Mouse (Mus musculus) limb, embryonic 15.5 days (tissue): ENCODE data around the gene Slc4a7. TPM values are rescaled to one million over a fixed set of nuclear protein-coding genes. Genes with fewer than 3 reads are reported as not detected.
"Not testable (repeated sequence)": the region's sequence is repeated elsewhere in the genome, so short reads cannot be mapped to it uniquely, and the experiment has no call there.

Source experiments
- ATAC-seq: fragments of 200-750 bp; cut with Nextera tagmentation; 2 replicates; pipeline ENCODE4 v1.8.0; 2017; ENCODE audit warnings: low read depth, moderate TSS enrichment; ENCODE audit not compliant: insufficient number of reproducible peaks, low FRiP score, low TSS enrichment
- H3K27ac ChIP-seq: fragments of 300-500 bp; sonication (generic); 2 replicates; pipeline ENCODE4 v1.5.1; 2015; ENCODE audit warnings: moderate library complexity, mild to moderate bottlenecking, inconsistent platforms
- H3K27me3 ChIP-seq: fragments of 300-500 bp; sonication (generic); 2 replicates; pipeline ENCODE4 v1.6.1; 2015; ENCODE audit warnings: inconsistent platforms
- H3K36me3 ChIP-seq: fragments of 300-500 bp; sonication (generic); 2 replicates; pipeline ENCODE4 v1.6.1; 2015; ENCODE audit warnings: inconsistent platforms
- H3K4me1 ChIP-seq: fragments of 300-500 bp; sonication (generic); 2 replicates; pipeline ENCODE4 v1.6.1; 2015; ENCODE audit warnings: inconsistent platforms
- H3K4me2 ChIP-seq: fragments of 300-500 bp; sonication (generic); 2 replicates; pipeline ENCODE4 v1.6.1; 2015; ENCODE audit warnings: mild to moderate bottlenecking, inconsistent platforms
- H3K4me3 ChIP-seq: fragments of 300-500 bp; sonication (generic); 2 replicates; pipeline ENCODE4 v1.5.1; 2015; ENCODE audit warnings: mild to moderate bottlenecking, inconsistent platforms
- H3K9ac ChIP-seq: fragments of 300-500 bp; sonication (generic); 2 replicates; pipeline ENCODE4 v1.6.1; 2015; ENCODE audit warnings: inconsistent platforms
- H3K9me3 ChIP-seq: fragments of 300-500 bp; sonication (generic); 2 replicates; pipeline ENCODE4 v1.6.1; 2016; ENCODE audit warnings: inconsistent platforms
- WGBS: fragments of 180-500 bp; shearing (Covaris S2); methylation state at CpG from one replicate; pipeline ENCODE4 v1.1.7; 2015; 5-methylcytosine and 5-hydroxymethylcytosine counted together
- polyA plus RNA-seq: library from polyadenylated mRNA; unstranded; fragments of >200 nt; fragmentation: Nextera tagmentation; extraction: Ambion mirVana; gene quantifications from 2 replicates; pipeline ENCODE4 v1.2.1, GENCODE M21; 2015

The Slc4a7 gene
- polyA plus RNA-seq, 1 experiment from 2014 or later, result 12.5 TPM

DNA sequence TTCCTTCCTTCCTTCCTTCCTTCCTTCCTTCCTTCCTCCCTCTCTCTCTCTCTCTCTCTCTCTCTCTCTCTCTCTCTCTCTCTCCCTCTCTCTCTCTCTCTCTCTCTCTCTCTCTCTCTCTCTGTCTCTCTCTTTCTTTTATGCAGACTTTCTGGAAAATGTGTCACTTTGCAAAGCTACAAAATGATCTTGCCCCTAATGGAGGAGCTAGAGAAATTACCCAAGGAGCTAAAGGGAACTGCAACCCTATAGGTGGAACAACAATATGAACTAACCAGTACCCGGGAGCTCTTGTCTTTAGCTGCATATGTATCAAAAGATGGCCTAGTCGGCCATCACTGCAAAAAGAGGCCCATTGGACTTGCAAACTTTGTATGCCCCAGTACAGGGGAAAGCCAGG is 101.0 kb downstream of the Slc4a7 start, which contains the start of gene Nek10:
Nek10 (plus strand) TSS at position 301 of the 400 bp plus-strand sequence.
- H3K4me1 ChIP-seq, ATAC-seq, H3K36me3 ChIP-seq, H3K9me3 ChIP-seq, H3K27me3 ChIP-seq, H3K4me3 ChIP-seq, H3K9ac ChIP-seq, H3K27ac ChIP-seq: not testable (repeated sequence)
- 64% methylated on average over 1 of the region's 2 CpGs for WGBS
- H3K4me2 ChIP-seq, result 0 out of 2 replicates have a peak within 1 kb of the TSS, but pooled peaks have one; percentile 5

DNA sequence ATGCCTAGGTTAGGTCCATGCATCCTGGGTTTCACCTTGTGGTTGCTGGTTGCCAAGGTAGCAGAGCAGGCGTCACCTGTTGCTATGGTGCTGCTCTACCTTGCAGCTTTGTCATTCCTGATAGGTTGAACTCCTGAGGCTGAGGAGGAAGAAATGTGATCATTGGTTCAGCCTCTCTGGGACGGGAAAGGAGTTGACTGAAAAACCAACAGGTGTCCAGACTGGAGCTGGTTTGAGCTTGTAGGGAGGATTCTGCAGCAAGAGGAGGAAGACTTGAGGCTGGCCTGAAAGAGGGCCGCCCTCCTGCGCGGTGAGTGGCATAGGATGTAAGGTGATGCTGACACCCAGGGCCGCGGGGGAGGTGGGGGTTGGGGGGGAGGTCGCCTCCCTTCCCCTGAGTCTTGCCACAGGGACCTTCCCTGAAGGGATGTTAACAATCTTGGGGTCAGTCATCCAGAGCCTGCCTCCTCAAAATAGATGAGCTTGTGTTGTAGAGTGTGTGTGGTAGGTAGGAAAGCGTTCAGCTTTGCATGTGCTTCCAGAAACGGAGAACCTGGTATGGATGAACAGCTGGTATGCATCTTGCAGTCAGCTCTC is 101.9 kb downstream of the Slc4a7 start:
- H3K4me1 ChIP-seq, result no peaks in the 10 kb centered on the region
- H3K36me3 ChIP-seq, result peaks cover 9% of the 10 kb centered on the region; the same call in 1 of the 2 replicates
- peak; percentile 24; the same call in 1 of the 2 replicates for ATAC-seq
- H3K27ac ChIP-seq, result no peak overlapping the region
- H3K9me3 ChIP-seq, result no peaks in the 10 kb centered on the region
- H3K4me3 ChIP-seq, result no peak overlapping the region
- H3K9ac ChIP-seq, result no peak overlapping the region
- H3K27me3 ChIP-seq, result no peaks in the 10 kb centered on the region
- 0 out of 2 replicates have a peak overlapping the region, but pooled peaks have one; percentile 5 for H3K4me2 ChIP-seq
- WGBS, result 12% methylated on average over 10 of the region's 10 CpGs

DNA sequence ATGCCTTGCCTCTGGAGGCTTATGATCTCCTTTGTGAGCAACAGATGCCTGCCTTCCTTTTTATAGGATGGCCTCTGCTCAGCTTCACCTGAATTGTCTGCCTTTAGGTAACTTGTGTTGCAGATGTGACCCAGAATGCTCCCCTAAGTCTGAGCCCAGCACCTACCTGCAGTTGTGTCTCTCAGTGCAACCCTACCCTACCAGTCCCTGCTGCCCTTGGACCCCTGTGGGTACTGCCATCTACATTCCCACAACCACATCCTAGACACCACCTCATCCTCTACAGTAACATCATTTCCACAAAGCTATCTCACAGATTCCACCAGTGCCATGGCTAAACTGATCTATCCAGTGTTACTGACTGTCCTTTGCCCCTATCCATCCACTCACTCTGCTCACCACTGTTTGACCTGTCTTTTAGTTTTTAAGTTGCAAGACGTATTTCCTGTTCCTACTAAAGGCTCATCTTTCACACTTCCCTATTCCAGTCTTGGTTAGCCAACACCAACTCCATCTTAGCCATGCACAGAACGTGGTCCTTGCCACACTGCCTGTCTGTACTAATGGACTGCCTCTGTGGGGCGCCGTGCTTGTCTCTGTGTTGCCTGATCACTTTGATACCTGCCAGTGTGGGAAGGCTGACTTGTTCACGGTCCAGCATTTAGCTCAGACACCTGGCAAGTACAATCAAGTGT is 102.6 kb downstream of the Slc4a7 start:
- no peak overlapping the region for H3K4me3 ChIP-seq
- ATAC-seq, result no peak
- H3K27ac ChIP-seq, result no peak overlapping the region
- no peaks in the 10 kb centered on the region for H3K9me3 ChIP-seq
- H3K4me2 ChIP-seq, result no peak overlapping the region
- H3K9ac ChIP-seq, result no peak overlapping the region
- WGBS, result 65% methylated on average over 5 of the region's 5 CpGs
- no peaks in the 10 kb centered on the region for H3K27me3 ChIP-seq
- no peaks in the 10 kb centered on the region for H3K4me1 ChIP-seq
- peaks cover 9% of the 10 kb centered on the region; the same call in 1 of the 2 replicates for H3K36me3 ChIP-seq

DNA sequence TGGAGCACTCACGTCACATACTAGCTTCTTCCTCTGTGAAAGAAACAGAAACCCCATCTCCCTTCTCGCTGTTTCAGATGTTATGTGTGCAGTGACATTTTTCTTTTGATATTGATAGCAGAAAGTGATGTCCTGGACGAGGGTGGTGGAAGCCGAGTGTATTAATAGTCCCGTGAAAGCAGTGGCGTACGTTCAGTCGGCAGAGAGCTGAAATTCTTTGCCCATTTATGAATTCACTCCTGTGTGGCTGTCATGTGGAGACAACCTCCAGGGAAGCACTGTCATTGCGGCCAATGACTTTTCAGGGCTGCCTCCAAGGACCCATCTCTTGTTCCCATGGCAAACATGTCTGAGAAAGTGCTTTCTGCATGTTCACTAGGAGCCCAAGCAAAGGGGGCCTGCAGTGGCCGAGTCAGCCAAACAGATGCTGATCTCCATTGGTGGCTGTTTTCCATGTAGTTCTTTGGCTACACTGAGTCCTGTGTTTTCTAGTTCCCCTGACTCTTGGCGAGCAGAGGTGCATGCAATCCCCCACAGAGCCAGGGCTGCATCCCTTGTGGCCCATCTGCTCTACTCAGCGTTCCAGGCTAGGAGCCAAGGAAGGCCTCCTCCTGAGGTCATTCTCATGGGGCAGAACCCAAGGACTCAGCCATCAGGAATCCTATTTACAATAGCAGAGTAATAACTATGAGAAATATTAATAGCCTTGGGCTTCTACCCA is 130.6 kb downstream of the Slc4a7 start:
- Histone ChIP-seq H3K4me1 (no peaks in the 10 kb centered on the region; the same call in 1 of the 2 replicates), H3K36me3 (no peaks in the 10 kb centered on the region), H3K9ac (no peak overlapping the region), H3K4me3 (no peak overlapping the region), H3K4me2 (no peak overlapping the region), H3K27me3 (no peaks in the 10 kb centered on the region), H3K27ac (peak overlapping the region; percentile 4), H3K9me3 (no peaks in the 10 kb centered on the region)
- peak; percentile 58; the same call in 1 of the 2 replicates for ATAC-seq
- 65% methylated on average over 12 of the region's 12 CpGs for WGBS

DNA sequence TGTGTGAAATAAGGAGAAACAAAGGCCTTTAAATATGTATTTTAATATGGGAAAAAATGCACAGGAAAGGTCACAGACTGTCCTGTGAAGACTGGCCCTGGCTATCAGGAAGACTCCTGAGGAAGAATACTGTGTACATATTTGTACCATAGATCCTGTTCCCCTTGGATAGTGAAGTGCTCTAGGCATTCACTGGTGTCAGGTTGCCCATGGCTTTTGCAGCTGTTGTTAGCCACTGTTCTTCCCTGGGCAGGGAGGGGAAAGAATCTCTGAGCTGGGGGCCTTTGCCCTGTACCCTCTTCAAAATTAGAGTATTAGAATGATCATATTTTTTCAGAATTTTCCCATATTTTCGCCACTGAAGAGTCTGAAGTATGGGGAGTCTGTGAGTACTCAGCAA is 131.4 kb downstream of the Slc4a7 start:
- Histone ChIP-seq H3K36me3 (no peaks in the 10 kb centered on the region), H3K4me1 (no peaks in the 10 kb centered on the region; the same call in 1 of the 2 replicates), H3K27me3 (no peaks in the 10 kb centered on the region), H3K9ac (no peak overlapping the region), H3K4me2 (no peak overlapping the region), H3K27ac (peak overlapping the region; percentile 5; the same call in 1 of the 2 replicates), H3K4me3 (no peak overlapping the region), H3K9me3 (no peaks in the 10 kb centered on the region)
- 77% methylated on average over 1 of the region's 1 CpGs for WGBS
- no peak for ATAC-seq

DNA sequence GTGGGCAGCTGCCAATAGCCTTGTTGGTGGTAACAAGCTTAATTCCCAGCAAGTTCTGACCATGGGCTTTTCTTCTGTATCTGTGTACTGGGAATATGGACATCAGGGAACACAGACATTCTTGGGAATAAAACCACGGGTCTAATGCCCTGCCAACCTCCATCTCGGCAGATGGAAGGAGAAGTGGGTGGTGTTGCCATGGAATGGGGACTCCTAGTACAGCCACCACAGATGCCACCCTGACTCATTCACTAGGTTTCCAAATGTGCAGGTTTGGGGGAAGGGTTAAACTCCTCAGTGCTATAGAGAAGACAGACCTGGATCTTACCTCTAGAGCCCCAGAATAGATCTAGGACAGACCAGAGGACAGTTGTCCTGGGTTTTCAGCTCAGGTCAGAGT is 132.2 kb downstream of the Slc4a7 start:
- Histone ChIP-seq H3K36me3 (no peaks in the 10 kb centered on the region), H3K9me3 (no peaks in the 10 kb centered on the region), H3K27me3 (no peaks in the 10 kb centered on the region), H3K4me2 (no peak overlapping the region), H3K4me1 (no peaks in the 10 kb centered on the region; the same call in 1 of the 2 replicates), H3K9ac (no peak overlapping the region), H3K4me3 (no peak overlapping the region), H3K27ac (no peak overlapping the region)
- WGBS, result 81% methylated on average over 2 of the region's 2 CpGs
- ATAC-seq, result no peak

DNA sequence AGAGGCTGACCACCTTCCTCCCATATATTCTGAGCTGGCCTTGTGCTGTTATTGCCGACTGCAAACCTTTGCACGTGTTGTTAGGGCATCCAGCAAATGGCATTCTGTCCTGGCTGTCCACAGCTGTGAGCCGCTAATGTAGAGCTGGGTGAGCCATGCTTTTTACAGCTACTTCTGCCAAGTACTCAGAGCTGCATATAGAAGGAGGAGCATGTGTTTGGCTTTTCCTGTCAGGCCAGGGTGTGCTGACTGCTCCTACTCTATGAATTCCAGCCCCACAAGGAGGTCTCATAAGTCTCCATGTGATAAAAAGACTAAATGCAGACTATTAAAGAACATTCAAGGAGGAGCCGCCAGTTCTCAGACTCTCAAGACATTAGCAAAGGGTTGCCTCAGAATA is 135.5 kb downstream of the Slc4a7 start:
- WGBS, result 52% methylated on average over 4 of the region's 4 CpGs
- Histone ChIP-seq H3K4me1 (no peaks in the 10 kb centered on the region; the same call in 1 of the 2 replicates), H3K4me3 (no peak overlapping the region), H3K27ac (no peak overlapping the region), H3K27me3 (no peaks in the 10 kb centered on the region), H3K9me3 (no peaks in the 10 kb centered on the region), H3K36me3 (no peaks in the 10 kb centered on the region), H3K9ac (no peak overlapping the region), H3K4me2 (no peak overlapping the region)
- ATAC-seq, result peak; percentile 24; the same call in 1 of the 2 replicates

DNA sequence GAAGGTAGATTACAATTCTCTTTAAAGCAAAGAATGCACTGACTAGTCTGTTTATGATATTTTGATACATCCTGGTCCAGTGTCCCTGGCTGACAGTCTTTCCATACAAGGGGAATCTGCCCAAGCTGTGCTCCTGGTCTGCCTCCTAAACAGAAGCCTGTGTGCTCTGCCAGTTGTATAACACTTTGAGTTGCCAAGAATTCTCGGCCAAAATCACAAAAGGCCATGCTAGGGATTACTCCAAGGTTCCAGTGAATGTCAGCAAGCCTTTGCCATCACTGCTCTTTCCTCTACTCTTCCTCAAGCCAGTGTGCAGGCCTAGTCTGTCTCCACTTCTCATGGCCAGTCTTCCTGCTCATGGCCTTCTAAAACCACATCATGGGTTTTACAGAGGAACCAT is 136.0 kb downstream of the Slc4a7 start:
- no peak overlapping the region for H3K9ac ChIP-seq
- ATAC-seq, result no peak
- H3K4me2 ChIP-seq, result no peak overlapping the region
- no peaks in the 10 kb centered on the region for H3K9me3 ChIP-seq
- H3K27me3 ChIP-seq, result no peaks in the 10 kb centered on the region
- no peaks in the 10 kb centered on the region for H3K36me3 ChIP-seq
- no peak overlapping the region for H3K27ac ChIP-seq
- 66% methylated on average over 1 of the region's 1 CpGs for WGBS
- no peak overlapping the region for H3K4me3 ChIP-seq
- no peaks in the 10 kb centered on the region for H3K4me1 ChIP-seq

DNA sequence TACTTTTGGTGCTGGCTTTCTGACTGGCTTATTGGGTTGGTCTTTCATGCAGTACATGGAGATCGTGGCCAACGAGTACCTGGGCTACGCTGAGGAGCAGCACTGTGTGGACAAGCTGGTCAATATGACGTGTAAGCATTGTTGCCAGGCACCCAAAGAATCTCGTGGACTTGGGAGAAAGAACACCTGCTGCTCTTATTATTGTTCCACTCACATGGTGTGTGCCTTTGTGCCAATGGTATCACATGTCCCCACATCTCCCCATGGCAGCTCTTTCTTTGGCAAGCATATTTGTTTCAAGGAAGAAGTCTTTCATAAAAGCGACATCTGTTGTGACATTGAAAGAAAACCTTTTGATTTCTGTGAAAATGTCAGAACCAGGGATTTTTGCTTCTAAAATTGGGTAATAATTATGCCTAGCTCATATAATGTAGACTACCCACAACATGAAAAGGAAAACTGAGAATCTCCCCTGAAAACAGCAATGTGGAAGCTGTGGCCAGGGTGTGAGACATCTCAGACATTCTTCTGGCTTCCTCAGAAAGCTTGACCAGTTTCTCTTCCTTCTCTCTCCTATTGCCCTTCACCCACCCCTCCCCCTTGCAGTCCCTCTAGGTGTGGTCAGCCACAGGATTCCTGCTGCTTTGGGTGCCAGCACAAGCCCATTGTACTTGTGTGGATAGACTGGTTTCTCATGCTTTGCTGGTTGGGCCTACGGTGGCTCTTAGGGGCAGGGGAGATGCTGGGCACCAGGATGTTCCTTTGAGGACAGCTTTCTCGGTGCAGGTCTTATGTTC is 140.9 kb downstream of the Slc4a7 start:
- Histone ChIP-seq H3K27ac (no peak overlapping the region), H3K9ac (no peak overlapping the region), H3K4me1 (no peaks in the 10 kb centered on the region), H3K4me3 (no peak overlapping the region), H3K4me2 (no peak overlapping the region), H3K36me3 (no peaks in the 10 kb centered on the region), H3K9me3 (no peaks in the 10 kb centered on the region), H3K27me3 (no peaks in the 10 kb centered on the region)
- 76% methylated on average over 8 of the region's 8 CpGs for WGBS
- no peak for ATAC-seq
